Mouse (Mus musculus): ENCODE measurements at regions not wholly inside any gene's neighbourhood (a gene's known extent, or its start where the extent isn't known, plus 50 kb on each side); places are given as distances from the start of the nearest gene placed in this dataset.
A peak's percentile ranks its signal among the peaks of the same experiment; 100 is the strongest.
"Not testable (repeated sequence)": the region's sequence is repeated elsewhere in the genome, so short reads cannot be mapped to it uniquely, and the experiment has no call there.

GRCm38 (mm10) chr14:27562564-27562963 is 54.3 kb upstream of the Ccdc66 start:
- intact Hi-C loops (cut with DNase I); DNase-seq (ENCODE audit: low spot score in 2 of 2): not testable (repeated sequence)

GRCm38 (mm10) chr14:27561974-27562373 is 53.7 kb upstream of the Ccdc66 start:
- intact Hi-C loops (cut with DNase I); DNase-seq (ENCODE audit: low spot score in 2 of 2): not testable (repeated sequence)

DNA sequence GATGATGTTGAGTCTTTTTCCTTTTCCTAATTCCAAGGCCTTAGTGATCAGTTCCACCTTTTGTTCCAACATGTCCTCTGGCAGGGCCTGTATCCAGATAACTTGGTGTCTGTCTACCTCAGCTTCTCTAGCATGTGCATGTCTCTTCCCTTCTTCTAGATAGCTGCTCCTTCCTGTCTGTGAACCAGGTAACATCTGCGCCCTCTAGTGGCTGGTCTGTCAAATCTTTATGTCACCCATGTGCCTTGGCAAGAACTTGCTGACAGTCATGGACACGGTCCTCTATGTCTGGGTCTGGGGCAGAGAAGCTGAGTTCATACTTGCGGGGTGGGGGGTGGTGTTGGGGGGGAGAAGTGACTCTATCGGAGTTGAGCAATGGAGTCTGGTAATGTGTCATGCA is 52.2 kb upstream of the Ccdc66 start:
- intact Hi-C loops (cut with DNase I), result no loop called here

GRCm38 (mm10) chr14:27558794-27559491 is 50.7 kb upstream of the Ccdc66 start:
- DNase-seq (ENCODE audit: low spot score in 2 of 2), result no peak
- intact Hi-C loops (cut with DNase I), result loop anchor here (10.0 kb wide), 1 partner anchor 734 kb away; no protein-coding TSS in a partner anchor

More for the DNA sequence above, 52.2 kb upstream of the Ccdc66 start:
- DNase-seq (ENCODE audit: low spot score in 2 of 2), result peak; percentile 31 to 58
